Mouse (Mus musculus) adrenal gland, postnatal 25 days (tissue): ENCODE data around the gene Gria2. TPM values are rescaled to one million over a fixed set of nuclear protein-coding genes. Genes with fewer than 3 reads are reported as not detected.

Experiments used
- DNase-seq: peaks from one replicate; pipeline ENCODE4 v3.0.0; 2021; ENCODE audit warnings: mixed read lengths
- long read RNA-seq: library from polyadenylated mRNA; stranded (forward); transcript quantifications from one replicate; pipeline ENCODE4 v2.0.0, GENCODE M21; 2021
- total RNA-seq: library from RNA; stranded (reverse); gene quantifications from 2 replicates; pipeline ENCODE4 v1.2.3, GENCODE M21; 2021

Gria2 gene
- total RNA-seq = 9.5 and 14.5 TPM in 2 replicates
- long read RNA-seq, full-length matches to known transcripts = 13 of 25 reads
- long read RNA-seq, partial matches to known transcripts = 5 of 25 reads
- long read RNA-seq, other reads (novel, unspliced or antisense) = 7 of 25 reads

- DNase-seq = peak; percentile 78
These were observed at the start of gene Gria2 for GRCm38 (mm10) chr3:80802596-80803081. Gene Gria2, minus strand, starts transcription at chr3:80802835.

DNA sequence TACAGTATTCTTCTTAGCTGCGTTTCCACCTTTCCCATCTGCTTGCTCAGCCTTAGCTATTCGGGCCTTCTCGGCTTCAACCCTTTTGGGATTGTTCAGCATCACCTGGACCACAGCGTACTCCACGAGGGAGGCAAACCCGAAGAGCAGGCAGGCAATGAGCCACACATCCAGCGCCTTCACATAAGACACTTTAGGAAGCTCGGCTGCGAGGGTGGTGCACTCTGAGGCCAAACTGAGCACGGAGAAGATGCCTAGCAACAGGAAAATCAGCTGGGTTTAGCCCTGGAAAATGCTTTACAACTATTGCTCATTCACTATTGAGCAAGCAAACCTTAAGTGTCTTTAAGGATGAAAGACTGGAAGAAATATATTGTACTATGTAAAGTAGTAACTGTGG is 48.3 kb upstream of the Gria2 start:
- no peak for DNase-seq

DNA sequence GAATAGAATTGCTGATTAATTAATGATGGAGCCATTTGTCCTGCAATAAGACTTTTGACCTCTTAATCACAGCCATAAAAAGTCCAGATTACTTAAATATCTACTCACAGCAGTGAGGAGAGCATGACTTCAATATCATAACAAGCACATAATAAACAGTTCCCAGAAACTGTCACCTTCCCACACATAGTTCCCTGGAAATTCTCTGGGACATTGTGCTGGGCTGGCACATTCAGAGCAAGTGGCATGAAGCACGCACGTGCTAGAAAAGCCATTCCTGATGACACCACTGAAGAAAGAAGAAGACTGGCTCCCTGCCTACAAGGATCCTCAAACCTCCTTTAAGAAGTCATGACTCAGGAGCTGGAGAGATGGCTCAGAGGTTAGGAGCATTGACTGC is 43.0 kb upstream of the Gria2 start:
- DNase-seq = no peak

GRCm38 (mm10) chr3:80839845-80840244 is 37.2 kb upstream of the Gria2 start:
- no peak for DNase-seq

DNA sequence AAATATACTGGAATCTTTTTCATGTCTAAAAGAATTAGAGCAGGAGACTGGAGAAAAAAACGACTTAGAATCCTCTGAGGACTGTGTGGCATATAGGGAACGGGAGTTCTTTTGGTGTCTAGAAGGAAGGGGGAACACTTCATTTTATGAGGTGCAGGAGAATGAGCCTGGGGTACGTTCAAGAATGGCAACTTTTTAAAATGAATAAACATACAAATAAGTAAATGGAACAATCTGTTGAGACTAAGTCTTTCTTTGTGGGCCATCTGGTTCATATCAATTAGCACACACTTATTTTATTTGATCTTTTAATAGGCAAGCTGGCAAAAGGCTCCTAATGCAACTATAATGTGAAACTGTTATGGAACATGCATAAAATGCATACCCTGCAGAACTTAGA is 34.9 kb upstream of the Gria2 start:
- DNase-seq = no peak

DNA sequence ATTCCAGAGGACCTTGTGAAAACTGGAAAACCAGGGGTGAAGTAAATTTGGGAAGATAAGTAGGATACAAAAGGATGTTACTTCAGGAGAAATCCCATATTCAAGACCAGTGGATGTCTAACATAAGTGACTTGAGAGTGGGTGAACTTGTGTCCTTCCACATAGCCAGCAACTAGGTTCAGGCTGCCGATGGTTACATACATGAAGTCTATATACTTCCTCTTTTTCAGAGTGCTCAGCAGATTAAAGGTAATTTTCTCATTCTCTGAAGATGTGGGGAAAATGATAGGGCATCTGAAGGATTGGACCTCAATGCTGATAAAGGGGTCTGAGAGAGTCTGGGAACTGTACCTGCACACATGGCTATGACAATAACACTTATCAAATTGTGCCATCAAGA is 21.3 kb upstream of the Gria2 start:
- DNase-seq = no peak

DNA sequence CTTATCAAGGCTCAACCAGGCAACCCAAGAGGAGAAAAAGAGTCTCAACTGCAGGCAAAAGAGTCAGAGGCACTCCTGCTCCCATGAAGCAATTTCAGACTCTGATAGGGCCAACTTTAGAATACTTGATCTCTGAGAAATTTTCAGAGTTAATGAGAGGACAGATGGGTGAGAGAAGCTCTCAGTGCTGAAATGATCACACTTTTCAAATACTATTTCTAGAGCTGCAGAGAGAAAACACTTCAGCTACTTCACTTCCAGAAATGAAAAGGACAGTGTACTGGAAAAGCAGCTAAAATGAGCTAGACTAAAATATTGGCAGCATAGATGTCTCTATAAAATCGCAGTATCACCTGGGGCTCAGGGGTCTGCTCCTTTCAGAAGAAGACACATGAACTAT is 16.0 kb upstream of the Gria2 start:
- DNase-seq = no peak

GRCm38 (mm10) chr3:80813734-80814133 is 11.1 kb upstream of the Gria2 start:
- DNase-seq = no peak

DNA sequence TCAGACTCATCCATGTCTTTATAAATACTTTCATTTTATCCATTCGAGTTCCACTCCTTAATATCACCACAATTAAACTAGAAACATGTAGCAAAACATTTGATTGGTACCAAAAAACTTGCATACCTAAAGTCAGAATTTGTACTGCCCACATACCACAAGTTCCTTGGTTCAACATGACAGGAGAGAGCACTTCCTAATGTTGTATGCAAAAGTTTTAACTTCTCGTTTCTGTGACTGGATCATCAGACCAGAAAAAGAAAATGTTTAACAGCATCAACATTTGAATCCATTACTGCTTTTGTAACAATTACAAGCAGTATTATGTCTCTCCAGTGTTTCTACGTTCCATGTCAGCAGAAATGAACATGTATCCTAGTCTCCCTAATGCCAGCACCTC is 9.6 kb upstream of the Gria2 start:
- DNase-seq = no peak

- no peak for DNase-seq
These were observed 2.7 kb upstream of the Gria2 start for GRCm38 (mm10) chr3:80805327-80805726.

DNA sequence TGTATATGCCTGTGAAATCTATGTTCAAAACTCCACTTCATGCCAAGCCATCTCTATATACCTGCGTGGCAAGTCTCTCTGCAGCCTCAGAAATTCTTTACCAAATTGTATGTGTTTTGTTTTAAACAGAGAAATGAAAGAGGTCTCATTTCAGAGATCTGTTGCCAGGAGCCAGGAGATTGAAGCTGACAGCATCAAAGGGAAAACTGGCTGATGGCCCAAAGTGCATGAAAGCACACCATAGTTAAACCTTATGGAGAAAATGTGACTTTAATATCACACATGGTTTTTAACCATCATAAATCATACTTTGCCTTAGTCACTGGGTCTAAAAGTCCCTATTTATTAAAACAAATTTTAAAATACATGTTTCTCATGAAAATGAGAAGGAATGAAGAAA is 1.2 kb upstream of the Gria2 start:
- no peak for DNase-seq

DNA sequence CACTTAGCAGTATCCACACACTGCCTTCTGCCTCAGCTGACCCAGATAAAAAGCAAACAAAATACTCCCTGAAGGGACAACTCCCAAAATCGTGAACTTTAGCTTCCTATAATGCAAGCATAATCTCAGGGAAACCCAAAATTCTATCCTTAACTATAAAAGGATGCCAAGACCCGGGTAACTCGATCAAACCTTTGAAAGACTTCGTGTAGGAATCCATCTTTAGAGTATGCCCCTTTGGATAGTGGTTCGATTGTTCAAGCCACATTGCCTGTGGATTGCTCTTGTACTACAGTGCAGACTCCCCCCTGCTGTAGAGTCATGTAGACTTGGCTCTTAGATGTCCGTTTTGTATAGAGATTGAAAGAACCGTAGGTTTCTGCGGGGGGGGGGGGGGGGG is 576 bp upstream of the Gria2 start:
- no peak for DNase-seq

DNA sequence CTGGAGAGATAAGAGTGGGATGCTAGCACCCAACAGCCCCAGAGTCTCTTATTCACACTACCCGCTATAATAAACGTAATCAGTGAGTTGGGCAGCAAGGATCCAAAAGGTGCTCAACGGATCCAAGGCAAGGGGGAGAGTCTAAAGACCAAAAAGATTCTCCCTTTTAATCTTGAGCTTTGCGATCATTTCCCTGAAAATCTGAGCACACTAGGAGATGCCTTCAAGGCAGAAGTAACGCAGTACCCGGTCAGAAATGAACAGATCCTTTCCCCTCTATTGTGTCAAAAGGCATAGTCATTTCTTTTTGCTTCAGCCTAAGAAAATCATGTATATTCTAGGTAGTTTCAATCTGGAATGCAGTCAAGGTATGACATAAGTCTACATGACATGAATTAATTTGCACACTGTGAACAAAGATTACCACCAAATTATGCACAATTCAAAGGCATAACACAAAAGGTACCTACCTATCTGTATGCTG is 766 bp downstream of the Gria2 start:
- DNase-seq = no peak

GRCm38 (mm10) chr3:80800995-80801826 is 1.4 kb downstream of the Gria2 start:
- peak; percentile 20 for DNase-seq

- peak; percentile 9 for DNase-seq
These were observed 2.2 kb downstream of the Gria2 start for GRCm38 (mm10) chr3:80800299-80800994.

DNA sequence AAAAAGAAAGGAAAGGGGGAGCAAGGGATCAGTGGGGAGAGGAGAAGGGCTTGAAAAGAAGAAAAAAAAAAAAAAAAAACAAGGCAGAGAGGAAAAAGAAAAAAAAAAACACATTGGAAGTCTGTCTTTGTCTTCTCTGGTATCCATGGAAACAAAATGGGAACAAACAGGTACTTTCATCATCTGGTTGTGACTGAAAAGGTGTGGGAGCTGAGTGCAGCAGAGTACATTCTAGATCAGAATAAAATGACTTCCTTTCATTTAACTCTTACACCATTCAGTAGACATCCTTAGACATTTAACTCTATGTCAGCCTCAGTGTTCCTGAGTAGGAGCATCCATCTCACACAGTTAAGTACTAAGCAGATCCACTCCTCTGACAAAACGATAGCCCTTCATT is 4.7 kb downstream of the Gria2 start:
- no peak for DNase-seq

DNA sequence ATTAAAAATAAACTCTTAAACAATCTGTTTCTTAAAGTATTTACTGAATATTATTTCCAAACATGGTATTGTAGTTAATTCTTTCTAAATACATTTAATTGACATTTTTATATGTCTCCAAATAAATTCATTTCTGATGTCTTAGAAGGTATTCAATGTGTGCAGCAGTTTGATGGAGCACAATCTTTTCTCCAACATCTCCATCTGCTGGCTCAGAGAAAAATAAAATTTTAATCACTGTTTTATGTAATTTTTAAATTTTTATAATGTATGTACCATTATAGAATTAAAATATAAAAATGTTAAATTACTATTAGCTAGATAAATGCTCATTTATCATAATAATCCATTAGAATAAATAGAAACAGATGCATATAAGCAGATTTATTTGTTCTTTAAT is 5.9 kb downstream of the Gria2 start:
- no peak for DNase-seq

GRCm38 (mm10) chr3:80795284-80795683 is 7.4 kb downstream of the Gria2 start:
- no peak for DNase-seq

DNA sequence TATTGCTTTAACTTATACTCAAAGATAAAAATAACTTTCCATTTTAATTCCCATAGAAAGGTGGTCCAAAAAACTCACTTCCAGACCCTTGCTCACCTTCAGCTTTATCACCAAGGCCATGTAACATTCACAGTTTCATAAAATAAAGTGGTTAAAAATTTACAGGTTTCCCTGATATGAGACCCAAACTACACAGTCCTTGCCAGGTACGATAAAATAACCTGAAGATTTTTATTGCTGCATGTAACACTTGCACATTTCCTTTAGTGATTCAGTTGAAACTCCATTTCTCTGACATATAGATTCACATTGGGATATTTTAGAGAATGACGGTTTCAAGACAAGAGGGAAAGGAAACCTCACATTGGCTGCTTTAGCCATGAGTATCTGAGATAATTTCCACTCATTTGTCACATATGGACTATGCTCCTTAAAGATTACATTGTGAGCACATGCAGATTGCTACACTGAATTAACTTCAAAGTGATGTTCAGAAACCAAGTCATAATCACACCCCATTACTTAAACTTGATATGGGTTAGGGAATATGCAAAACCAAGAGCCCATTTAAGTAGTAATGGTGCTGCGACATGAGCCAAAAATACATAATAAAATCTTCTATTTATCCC is 15.4 kb downstream of the Gria2 start:
- DNase-seq = no peak

GRCm38 (mm10) chr3:80781144-80781530 is 21.5 kb downstream of the Gria2 start:
- DNase-seq = no peak

- DNase-seq = no peak
These were observed 22.1 kb downstream of the Gria2 start for GRCm38 (mm10) chr3:80780383-80781143.

GRCm38 (mm10) chr3:80776628-80777027 is 26.0 kb downstream of the Gria2 start:
- no peak for DNase-seq
